Mouse (Mus musculus) kidney, adult 2 months (tissue): Measurements from ENCODE around the gene Pea15a.

Source experiments
- CTCF ChIP-seq: fragments of 200-500 bp; conservative IDR thresholded peaks from 2 replicates; pipeline ENCODE4 v1.5.1; 2011; ENCODE audit warnings: low read depth, mild to moderate bottlenecking, control low read depth, low read length, moderate library complexity, mixed read lengths; ENCODE audit not compliant: insufficient read depth, insufficient read length
- POLR2A ChIP-seq: fragments of 200-500 bp; IDR thresholded peaks from one replicate; pipeline ENCODE4 v1.6.1; 2011; ENCODE audit warnings: low read depth, low read length, control low read depth

DNA sequence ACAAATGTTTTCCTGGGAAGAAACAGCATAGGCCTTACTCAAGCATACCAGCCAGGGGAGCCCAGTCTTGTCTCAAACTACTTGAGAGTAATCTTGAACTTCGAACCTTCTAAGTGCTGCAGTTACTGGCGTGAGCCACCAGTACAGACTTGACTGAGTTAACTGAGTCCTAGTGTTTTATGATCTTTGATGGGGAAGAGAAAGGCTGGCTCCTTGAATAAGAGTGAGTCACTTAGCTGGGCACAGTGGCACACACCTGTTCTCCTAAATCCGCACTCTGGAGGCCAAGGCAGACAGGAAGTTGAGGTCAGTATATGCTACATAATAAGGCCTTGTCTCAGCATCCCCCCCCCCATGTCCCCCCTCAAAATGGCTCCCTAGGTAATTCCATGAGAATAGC, 52.1 kb downstream of the Pea15a start:
- TF ChIP-seq CTCF (no peak), POLR2A (no peak)
